Mouse (Mus musculus) 3134 (cell line): ENCODE data around the gene Mog.

Source experiments
- DNase-seq: peaks from one replicate; pipeline ENCODE4 v3.0.0-alpha.2; 2011; ENCODE audit warnings: low spot score; ENCODE audit not compliant: insufficient read length; ENCODE audit errors: extremely low read depth

Mog gene

DNA sequence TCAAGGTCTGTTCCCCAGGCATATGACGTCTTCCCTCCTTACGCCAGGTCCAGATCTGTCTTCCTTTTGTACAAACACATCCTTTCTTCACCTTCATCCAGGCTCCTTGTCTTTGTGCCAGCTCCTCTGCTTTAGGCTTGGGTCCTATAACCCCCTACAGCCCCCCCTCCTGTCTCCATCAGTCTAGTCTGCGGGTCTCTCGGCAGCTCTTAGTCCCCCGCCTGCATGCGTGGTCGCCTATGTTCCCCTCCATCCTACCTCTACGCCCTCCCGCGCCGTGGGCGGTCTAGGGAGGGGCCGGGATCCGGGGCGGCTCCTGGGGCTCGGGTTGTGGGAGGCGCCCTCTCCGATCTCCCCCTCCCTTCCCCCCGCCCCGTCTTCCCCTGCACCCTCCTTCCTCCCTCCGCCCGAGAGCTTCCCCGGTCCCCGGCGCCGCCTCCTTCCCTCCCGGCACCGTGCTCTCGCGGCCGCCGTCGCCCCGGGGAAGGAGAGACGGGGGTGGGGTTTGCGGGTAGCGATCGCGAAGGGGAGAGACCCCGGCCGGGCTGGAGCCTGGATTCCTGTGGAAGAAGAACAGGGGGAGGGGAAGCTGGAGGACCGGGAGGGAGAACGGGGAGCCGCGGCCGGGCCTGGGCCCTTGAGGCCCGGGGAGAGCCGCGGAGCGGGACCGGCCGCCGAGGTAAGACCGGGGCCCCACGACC lies 22.6 kb upstream of the Mog start, which contains the start of gene Gabbr1:
Gene Gabbr1 (plus strand): TSS at position 356 of the 701 bp plus-strand sequence.
- DNase-seq, result peak; percentile 84

DNA sequence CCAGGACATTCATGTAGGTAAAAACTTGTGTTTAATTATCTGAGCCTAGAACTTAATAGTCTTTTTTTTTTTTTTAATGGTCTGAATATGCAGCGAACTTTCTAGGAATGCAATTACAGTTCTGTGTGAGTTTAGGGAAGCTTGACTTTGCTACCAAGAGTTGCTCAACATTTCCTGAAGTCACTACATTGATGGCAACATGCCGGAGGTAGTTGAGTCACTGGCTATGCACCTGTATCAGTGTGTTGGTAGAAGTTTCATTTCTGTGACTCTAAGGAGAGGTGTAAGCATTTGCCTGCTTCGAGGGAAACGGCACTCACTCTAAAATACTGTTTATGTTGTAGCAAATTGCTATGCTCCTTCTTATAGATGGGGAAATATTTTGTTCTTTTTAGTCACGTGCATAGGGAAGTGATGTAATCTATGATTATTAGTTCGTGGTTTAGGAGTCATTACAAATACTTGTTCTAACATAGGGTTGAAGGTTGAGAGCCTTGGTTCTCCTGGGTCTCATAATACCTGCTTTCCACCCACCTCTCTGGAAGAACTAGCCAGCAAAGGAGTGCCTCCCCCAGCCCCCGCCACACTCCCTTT lies 21.6 kb upstream of the Mog start:
- DNase-seq, result no peak

DNA sequence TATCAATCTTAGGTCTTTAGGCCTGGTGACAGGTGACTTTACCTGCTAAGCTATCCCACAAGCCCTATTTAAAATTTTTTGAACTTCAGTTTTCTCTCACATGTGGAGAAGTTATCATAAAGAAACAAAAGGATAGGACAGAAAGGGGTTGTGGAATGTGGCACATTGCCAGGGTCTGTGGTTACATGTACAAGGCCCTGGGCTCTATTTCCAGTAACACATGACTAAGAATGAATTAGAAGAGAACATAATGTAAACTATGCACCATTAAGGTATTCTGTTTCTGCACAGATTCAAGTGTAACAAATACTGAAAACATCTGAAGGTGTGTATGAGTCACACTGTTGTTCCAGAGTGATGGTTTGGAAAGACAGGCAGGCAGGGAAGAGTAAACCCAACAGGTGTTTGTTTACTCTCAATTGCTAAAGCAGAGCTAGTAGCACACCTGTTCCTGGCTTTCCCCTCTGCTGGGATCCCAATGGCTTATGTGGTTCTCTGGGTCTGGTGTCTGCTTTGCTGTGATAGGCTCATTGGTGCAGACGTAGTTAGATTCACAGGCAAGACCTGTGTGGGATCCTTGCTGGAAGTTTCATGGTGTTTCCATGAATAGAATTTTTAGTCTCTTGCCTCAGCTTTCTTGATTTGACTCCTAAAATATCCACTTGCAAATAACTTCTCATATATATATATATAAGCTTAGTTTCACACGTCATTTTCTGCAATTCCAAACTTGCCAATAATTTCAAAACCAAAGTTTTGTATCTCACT lies 16.1 kb upstream of the Mog start:
- DNase-seq, result no peak

DNA sequence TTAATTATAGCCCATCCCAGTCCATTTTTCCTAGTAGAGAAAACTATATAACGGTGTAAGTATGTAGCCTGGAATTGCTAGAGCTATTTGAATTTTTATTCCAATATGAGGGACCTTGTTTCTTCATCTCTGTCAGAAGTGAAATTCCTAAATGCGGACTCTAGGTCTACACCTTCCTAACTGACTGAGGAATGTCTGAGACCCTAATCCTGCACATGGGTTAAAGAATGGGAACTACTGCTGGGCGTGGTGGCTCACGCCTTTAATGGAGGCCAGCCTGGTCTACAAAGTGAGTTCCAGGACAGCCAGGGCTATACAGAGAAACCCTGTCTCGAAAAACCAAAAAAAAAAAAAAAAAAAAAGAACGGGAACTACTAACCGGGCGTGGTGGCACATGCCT lies 6.0 kb upstream of the Mog start:
- DNase-seq, result no peak

DNA sequence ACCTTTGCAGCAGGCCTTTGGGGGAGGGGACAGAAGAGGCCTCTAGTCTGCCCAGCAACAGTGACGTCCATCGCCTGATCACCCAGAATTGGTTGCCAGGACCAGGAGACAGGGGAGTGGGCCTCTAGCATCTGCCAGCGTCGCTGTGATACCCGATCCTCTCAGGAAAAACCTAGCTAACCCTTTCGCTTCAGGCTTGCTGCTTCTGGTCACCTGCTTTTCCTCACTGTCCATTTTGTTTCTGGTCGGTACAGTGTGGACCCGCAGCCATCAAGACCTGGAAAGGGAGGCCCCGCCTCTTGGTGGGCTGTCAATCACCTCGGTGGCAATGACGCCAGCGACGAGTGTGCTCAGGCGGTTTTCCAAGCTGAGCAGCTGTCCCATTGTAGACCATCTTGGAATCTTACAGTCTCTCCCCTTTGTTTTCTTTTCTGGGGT lies 5.5 kb upstream of the Mog start:
- DNase-seq, result peak; percentile 77

DNA sequence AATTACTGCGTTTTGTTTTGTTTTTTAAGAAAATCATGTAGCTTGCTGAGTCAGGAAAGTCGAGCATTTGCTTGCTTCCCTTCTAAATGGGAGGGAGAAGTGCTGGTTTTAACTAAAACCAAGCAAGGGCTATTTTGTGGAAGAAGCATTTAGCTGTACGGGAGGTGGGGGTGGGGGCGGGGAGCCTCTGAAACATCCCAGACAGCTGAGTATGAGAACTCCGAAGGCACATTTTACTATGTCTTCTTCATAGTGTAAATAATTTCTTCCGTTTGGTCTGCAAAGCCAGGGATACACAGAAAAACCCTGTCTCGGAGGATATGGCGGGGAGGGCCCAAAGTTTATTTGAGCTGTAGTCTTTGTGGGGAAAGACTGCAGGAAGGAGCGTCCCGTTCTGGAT lies 5.0 kb upstream of the Mog start:
- DNase-seq, result no peak

DNA sequence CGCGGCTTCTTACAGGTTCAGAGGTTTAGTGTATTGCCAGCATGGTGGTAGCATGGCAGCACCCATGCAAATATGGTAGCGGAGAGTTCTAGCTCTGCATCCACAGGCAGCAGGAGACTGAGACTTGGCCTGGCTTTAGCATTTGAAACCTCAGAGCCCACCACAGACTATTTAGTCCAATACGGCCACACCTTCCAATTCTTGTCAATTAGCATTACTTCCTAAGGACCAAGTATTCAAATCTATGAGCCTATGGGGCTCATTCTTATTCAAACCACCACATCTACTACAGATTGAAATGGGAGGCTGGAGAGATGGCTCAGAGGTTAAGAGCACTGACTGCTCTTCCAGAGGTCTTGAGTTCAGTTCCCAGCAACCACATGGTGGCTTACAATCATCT lies 4.3 kb upstream of the Mog start:
- DNase-seq, result no peak

DNA sequence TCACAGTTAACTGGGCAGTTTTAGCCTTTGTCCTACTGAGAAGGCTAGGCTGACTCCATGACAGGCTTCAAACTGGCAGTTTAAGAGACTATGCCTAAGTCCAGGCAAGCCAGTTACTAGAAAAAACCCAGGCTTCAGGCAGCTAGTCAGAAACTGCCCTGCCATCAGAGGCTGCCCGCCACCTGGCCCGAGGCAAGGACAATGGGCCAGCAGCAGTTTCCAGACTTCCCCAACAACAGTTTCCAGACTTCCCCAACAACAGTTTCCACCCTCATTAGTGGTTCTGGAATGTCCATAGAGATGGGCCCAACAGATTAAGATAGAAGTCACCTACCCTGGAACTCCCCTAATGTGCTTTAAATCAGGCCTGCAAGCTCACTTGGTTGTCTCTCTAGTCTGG lies 3.2 kb upstream of the Mog start:
- no peak for DNase-seq

DNA sequence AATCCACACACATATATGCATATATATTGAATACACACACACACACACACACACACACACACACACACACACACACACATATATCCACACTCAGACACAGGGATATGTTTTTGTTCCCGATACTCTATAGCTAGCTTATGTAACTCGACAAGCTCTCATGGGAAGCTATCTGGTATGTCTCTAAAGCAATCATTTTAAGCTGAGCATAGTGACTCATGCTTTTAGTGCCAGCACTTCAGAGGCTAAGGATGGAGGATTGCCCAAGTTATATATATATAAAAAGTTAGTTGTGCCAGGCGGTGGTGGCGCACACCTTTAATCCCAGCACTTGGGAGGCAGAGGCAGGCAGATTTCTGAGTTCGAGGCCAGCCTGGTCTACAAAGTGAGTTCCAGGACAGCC lies 4.0 kb downstream of the Mog start:
- DNase-seq, result peak; percentile 28

DNA sequence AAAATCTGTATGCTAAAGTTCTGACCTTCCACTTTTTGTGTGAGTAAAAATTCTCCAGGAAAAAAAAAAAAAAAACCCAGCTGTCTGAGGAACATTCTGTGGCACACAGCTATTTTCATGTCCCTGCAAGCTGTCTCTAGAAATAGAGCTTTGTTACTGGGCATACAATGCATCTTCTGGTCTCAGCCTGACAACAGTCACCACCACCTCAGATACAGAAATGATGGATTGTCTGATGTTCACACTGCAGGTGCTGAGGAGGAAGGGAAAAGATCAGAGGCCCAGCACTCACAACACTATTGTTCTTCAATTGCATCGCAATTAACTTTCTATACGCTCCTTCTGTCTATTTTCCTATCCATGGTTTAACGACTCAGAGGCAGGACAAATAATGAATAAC lies 4.9 kb downstream of the Mog start:
- DNase-seq, result no peak

DNA sequence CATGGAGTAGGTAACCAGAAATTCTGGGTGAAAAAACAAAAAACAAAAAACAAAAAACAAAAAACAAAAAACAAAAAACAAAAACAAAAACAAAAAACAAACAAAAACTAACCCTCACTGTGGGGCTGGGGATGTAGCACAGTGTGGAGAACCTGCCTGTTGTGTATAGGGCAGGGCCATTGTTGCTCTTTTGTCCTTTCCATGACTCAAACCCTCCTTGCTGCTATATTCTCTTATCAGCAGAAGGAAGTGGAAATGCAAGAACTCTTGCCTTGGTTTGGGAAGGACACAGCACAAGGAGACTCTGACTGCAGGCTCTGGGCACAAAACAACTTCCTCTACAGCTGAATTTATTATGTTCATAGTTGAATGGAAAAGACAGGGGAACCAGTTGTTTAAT lies 6.9 kb downstream of the Mog start:
- no peak for DNase-seq

DNA sequence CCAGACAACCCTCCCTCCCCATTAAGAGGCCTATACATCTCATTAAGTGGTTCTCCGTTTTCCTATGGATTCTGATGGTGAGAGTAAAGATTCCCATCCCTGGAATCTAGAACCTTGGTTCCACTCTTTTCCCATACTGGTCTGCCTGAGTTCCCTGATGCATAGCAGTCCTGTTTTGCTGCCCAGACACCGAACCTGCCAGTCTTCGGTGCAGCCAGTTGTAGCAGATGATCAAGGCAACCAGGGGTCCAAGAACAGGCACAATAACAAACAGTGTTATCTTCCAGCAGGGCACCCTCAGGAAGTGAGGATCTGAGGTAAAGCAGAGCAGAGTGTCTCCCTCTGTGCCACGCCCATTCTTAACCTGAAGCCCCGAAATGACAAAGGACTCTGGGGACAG lies 11.1 kb downstream of the Mog start:
- no peak for DNase-seq

DNA sequence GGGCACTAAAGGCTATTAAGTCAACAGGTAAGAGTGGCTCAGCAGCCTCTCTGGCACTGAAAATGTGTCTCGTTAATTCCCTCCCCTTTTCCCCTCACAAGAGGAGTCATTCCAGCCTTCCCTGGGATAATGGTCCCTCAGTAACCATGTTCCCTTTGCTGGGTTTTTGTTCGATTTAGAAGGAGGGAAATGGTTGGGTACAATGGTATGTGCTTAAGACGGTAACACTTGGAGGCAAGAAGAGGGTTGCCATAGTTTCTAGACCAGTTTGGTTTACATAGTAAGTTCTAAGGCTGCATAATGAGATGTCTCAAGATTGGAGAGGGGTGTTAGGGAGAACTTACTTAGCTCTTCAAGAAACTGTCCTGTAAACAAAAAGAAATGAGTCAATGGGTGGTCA lies 11.5 kb downstream of the Mog start:
- DNase-seq, result no peak

DNA sequence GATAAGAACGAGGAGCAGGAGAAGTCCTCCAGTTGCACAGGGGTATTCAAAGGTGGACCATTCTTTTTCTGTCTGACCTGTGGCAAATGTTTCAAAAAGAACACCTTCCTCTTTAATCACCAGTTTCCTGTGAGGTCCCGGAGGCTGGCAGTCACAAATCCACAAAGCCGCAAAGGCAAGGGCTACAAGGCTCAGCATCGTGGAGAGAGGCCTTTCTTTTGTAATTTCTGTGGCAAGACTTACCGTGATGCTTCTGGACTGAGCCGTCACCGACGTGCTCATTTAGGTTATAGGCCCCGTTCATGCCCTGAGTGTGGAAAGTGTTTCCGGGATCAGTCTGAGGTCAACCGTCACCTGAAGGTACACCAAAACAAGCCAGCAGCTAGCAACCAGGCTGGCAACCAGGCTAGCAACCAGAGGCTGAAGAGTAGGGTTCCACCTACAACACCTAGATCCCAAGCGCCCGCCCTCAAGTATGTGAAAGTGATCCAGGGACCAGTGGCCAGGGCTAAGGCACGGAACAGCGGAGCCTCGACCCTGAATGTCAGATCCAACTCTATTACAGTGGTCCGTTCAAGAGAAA lies 13.6 kb downstream of the Mog start:
- DNase-seq, result no peak

DNA sequence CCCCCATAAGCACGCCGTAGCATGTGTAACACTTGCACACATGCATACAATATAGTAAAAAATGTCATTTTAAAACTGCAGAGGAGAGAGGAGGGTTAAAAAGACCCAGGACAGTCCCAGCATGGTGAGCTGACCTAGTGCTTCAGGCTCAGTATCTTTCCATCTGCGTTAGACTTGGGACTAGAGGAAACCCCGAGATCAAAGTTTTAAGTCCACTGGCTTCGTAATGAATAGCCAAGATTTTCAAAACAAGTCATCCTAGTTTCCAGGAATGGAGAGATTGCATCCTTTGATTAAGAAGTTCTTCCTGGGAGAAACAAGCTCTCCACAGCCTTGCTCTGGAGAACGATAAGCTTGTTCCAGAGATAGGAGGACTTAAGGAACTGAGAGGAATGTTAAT lies 15.0 kb downstream of the Mog start:
- no peak for DNase-seq

DNA sequence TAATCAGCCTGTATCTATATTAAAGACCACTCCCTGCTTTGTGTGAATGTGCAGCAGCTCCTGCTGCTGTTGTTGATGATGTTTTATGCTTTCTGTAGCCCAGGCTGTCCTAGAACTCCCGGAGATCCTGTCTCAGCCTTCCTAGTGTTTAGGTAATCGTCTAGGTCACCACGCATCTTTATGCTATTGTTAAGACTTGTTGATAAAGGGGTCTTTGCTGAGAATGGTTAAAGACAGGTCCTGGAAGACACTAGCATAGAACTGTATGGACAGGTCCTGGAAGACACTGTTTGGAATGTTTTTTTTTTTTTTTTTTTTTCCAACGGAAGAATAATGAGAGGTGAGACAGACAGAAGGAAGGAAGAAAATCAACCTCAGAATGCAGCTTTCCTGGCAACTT lies 19.8 kb downstream of the Mog start:
- no peak for DNase-seq

DNA sequence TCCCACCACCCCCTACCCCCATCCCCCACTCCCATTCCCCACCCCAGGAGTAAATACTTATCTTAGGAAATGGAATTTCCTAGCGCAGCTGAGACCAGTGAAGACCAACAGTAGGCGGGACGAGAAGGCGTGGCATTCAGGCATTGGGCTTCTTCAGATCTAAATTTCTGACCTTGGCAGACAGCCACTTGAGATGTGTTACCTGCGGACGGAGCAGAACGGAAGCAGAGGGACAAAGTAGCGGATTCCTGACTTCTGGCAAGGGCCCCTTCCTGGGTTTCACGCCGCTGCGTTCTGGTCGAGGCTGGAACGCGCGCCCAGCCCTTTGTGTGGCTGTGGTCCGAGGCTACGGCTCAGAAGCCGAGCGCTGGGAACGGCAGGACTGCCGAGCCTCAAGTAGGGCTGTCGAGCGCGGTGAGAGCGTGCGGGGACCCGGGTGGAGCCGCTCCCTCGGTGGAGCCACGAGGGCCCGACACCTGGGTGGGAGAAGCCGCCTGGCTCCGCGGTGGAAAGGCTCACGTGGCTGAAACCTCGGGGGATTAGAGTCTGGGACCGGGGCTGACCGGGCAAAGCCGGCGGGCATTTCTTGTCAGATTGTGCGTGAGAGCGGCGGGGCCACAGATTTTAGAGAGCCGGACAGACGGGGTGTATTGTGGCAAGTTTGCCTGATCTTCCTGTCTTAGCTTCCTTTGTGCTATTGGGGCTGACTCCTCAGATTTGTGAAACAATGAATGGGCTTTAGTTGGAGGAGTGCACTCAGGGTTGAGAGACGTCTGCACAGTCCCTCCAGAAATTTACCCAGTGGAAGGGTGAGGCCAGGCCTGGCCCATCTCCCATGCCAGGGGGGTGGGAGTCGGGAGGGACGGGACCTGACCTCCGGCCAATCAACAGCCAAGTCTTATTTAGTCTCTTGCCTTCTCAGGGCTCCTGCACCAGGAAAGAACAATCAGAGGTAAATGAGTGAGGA lies 20.6 kb downstream of the Mog start:
- peak; percentile 85 for DNase-seq

DNA sequence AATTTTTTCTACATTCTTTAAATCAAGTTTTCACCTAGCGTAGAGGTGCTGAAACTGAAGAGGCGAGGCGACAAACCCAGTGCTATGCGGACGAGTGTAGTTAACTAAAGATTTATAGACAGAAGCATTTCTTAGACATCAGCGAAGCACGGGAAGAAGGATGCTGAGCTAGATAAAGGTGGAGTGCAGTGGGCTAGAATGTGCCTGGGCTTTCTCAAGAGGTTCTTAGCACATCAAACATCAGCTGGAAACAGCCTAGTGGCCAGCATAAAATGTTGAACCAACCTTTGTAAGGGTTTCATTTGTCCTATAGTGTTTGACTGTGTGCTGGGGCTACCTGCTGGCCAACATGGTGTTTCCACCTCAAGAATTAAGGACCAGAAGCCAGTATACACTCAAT lies 22.3 kb downstream of the Mog start, which contains the start of gene Zfp57:
Gene Zfp57 (plus strand): TSS at position 301 of the 400 bp plus-strand sequence.
- no peak for DNase-seq

DNA sequence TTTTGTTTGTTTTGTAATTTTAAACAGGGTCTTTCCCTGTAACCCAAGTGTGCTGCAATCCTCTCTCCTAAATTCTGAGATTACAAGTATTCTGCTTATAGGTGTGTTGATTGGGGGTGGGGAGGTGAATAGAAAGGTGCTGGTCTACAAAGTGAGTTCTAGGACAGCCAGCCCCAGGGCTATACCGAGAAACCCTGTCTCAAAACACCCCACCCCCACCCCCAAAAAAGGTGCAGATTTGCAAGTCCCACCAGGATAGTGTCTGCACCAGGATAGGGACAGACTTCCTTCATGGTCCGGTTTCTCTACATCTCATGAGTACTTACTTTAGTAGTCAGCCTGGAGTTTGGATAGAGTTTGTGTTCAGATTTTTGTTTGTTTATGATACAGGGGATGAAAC lies 24.7 kb downstream of the Mog start:
- no peak for DNase-seq

DNA sequence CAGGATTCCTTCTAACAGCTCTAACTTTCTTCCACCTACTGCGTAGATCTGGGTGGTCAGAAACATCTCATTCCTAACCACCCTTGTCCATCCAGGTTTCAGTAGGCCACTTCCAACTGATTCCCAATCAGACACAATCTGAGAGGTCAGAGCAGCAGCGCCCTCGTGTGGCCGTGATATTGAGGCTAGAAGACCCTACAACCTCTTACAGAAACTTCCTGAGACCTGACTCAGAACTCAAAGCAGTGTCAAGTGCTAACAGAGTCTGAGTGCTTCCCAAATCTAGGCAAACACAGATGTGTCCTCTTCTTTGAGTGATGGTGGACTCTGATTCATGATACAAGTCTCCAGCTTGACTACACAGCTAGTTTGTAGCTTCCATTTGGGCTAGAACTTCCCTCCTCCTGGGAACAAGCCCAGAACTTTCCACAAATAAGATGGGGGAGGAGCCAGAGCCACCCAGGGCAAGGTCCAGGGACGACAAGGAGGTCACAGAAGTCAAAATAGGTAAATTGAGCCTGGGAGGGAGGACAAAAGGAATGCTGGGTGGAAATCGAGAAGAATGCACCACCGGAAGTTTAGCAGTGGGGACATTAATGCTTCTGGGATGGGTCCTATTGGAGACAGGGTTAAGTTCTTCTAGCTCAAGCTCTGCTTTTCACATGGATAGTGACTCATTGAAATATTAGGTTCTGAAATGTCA lies 26.0 kb downstream of the Mog start:
- peak; percentile 28 for DNase-seq
